Mouse (Mus musculus): ENCODE data around the gene Crtc3.

- TF ChIP-seq CTCF (IDR thresholded peaks at IDR 0.05; ENCODE audit: low read depth, low read length): no peak
- no peak for TF ChIP-seq POLR2A (IDR thresholded peaks at IDR 0.05; ENCODE audit: borderline replicate concordance, low read depth, low read length)
Observed at GRCm38 (mm10) chr7:80732986-80733385, 44.3 kb upstream of the Crtc3 start.
